Mouse (Mus musculus) midbrain, embryonic 14.5 days (tissue): Measurements from ENCODE around the gene Nfasc. TPM values are rescaled to one million over a fixed set of nuclear protein-coding genes. Genes with fewer than 3 reads are reported as not detected.
A peak's percentile ranks its signal among the peaks of the same experiment; 100 is the strongest.

ENCODE experiments used
- ATAC-seq: fragments of 200-750 bp; cut with Nextera tagmentation; 2 replicates; pipeline ENCODE4 v1.8.0; 2017; ENCODE audit warnings: moderate number of reproducible peaks, moderate library complexity; ENCODE audit not compliant: low FRiP score, low TSS enrichment
- DNase-seq: peaks from one replicate; pipeline ENCODE4 v3.0.0-alpha.2; 2015
- H3K27ac ChIP-seq: fragments of 300-500 bp; sonication (generic); replicated peaks from 2 replicates; pipeline ENCODE4 v1.5.1; 2014; ENCODE audit warnings: mild to moderate bottlenecking, low read depth, low read length, moderate library complexity
- H3K27me3 ChIP-seq: fragments of 300-500 bp; sonication (generic); 2 replicates; pipeline ENCODE4 v1.6.1; 2014; ENCODE audit warnings: low read length, control low read depth, mixed read lengths; ENCODE audit not compliant: control insufficient read depth, insufficient read depth
- H3K36me3 ChIP-seq: fragments of 300-500 bp; sonication (generic); 2 replicates; pipeline ENCODE4 v1.6.1; 2014; ENCODE audit warnings: low read length, control low read depth; ENCODE audit not compliant: control insufficient read depth, insufficient read depth
- H3K4me1 ChIP-seq: fragments of 300-500 bp; sonication (generic); 2 replicates; pipeline ENCODE4 v1.6.1; 2014; ENCODE audit warnings: mild to moderate bottlenecking, antibody characterized with exemption, low read length, control low read depth; ENCODE audit not compliant: control insufficient read depth, insufficient read depth
- H3K4me2 ChIP-seq: fragments of 300-500 bp; sonication (generic); 2 replicates; pipeline ENCODE4 v1.6.1; 2014; ENCODE audit warnings: mild to moderate bottlenecking, low read length, moderate library complexity
- H3K4me3 ChIP-seq: fragments of 300-500 bp; sonication (generic); replicated peaks from 2 replicates; pipeline ENCODE4 v1.5.1; 2014; ENCODE audit warnings: low read depth, low read length
- H3K9ac ChIP-seq: fragments of 300-500 bp; sonication (generic); replicated peaks from 2 replicates; pipeline ENCODE4 v1.6.1; 2014; ENCODE audit warnings: mild to moderate bottlenecking, low read length, moderate library complexity
- H3K9me3 ChIP-seq: fragments of 300-500 bp; sonication (generic); 2 replicates; pipeline ENCODE4 v1.6.1; 2016; ENCODE audit warnings: low read length, control low read depth, mixed read lengths; ENCODE audit not compliant: control insufficient read depth
- WGBS: fragments of 180-500 bp; shearing (Covaris S2); extraction: QIAGEN DNeasy Blood & Tissue Kit; methylation state at CpG from one replicate; pipeline ENCODE4 v1.1.7; 2014; 5-methylcytosine and 5-hydroxymethylcytosine counted together
- polyA plus RNA-seq: library from polyadenylated mRNA; unstranded; fragments of >200 nt; fragmentation: Nextera tagmentation; extraction: Ambion mirVana; gene quantifications from 2 replicates; pipeline ENCODE4 v1.2.1, GENCODE M21; 2014

Gene Nfasc
- polyA plus RNA-seq, 1 experiment from 2014 or later, result 48.6 TPM

GRCm38 (mm10) chr1:132628183-132628582 lies 113.4 kb downstream of the Nfasc start:
- Histone ChIP-seq H3K4me1 (0 out of 2 replicates have a peak, but pooled peaks cover 11% of the 10 kb centered on the region), H3K4me2 (no peak overlapping the region), H3K4me3 (no peak overlapping the region), H3K27ac (no peak overlapping the region), H3K36me3 (peaks cover 65% of the 10 kb centered on the region), H3K9ac (no peak overlapping the region), H3K27me3 (no peaks in the 10 kb centered on the region), H3K9me3 (no peaks in the 10 kb centered on the region)
- ATAC-seq (no peak), DNase-seq (no peak)
- 92% methylated on average over 8 of the region's 8 CpGs for WGBS

- H3K36me3 ChIP-seq, result peaks cover 66% of the 10 kb centered on the region
Measured at GRCm38 (mm10) chr1:132626125-132626756, 115.4 kb downstream of the Nfasc start.

GRCm38 (mm10) chr1:132625034-132625433 lies 116.6 kb downstream of the Nfasc start:
- Histone ChIP-seq H3K9ac (no peak overlapping the region), H3K27ac (no peak overlapping the region), H3K9me3 (no peaks in the 10 kb centered on the region), H3K4me3 (no peak overlapping the region), H3K27me3 (no peaks in the 10 kb centered on the region), H3K4me2 (no peak overlapping the region), H3K36me3 (peaks cover 66% of the 10 kb centered on the region), H3K4me1 (0 out of 2 replicates have a peak, but pooled peaks cover 11% of the 10 kb centered on the region)
- ATAC-seq (no peak), DNase-seq (no peak)
- WGBS, result 56% methylated on average over 6 of the region's 6 CpGs

More at GRCm38 (mm10) chr1:132626125-132626756, 115.4 kb downstream of the Nfasc start:
- Histone ChIP-seq H3K4me2 (no peak overlapping the region), H3K9me3 (no peaks in the 10 kb centered on the region), H3K4me3 (no peak overlapping the region), H3K9ac (no peak overlapping the region), H3K27me3 (no peaks in the 10 kb centered on the region), H3K27ac (peak overlapping the region; percentile 37; the same call in 1 of the 2 replicates), H3K4me1 (0 out of 2 replicates have a peak, but pooled peaks cover 11% of the 10 kb centered on the region)
- ATAC-seq, result no peak
- DNase-seq, result peak; percentile 46
- WGBS, result 54% methylated on average over 7 of the region's 7 CpGs

- Histone ChIP-seq H3K4me2 (no peak overlapping the region), H3K27ac (no peak overlapping the region), H3K36me3 (peaks cover 62% of the 10 kb centered on the region), H3K4me3 (no peak overlapping the region), H3K9ac (no peak overlapping the region), H3K9me3 (no peaks in the 10 kb centered on the region), H3K27me3 (no peaks in the 10 kb centered on the region), H3K4me1 (0 out of 2 replicates have a peak, but pooled peaks cover 11% of the 10 kb centered on the region)
- ATAC-seq (no peak), DNase-seq (no peak)
- WGBS, result 64% methylated on average over 1 of the region's 1 CpGs
Measured at GRCm38 (mm10) chr1:132624466-132624865, 117.1 kb downstream of the Nfasc start.

- Histone ChIP-seq H3K4me2 (no peak overlapping the region), H3K9ac (no peak overlapping the region), H3K4me1 (0 out of 2 replicates have a peak, but pooled peaks cover 11% of the 10 kb centered on the region), H3K9me3 (no peaks in the 10 kb centered on the region), H3K4me3 (no peak overlapping the region), H3K27ac (no peak overlapping the region), H3K36me3 (peaks cover 62% of the 10 kb centered on the region), H3K27me3 (no peaks in the 10 kb centered on the region)
- WGBS, result 58% methylated on average over 14 of the region's 14 CpGs
- DNase-seq (peak; percentile 37), ATAC-seq (no peak)
Measured at GRCm38 (mm10) chr1:132623641-132624336, 117.8 kb downstream of the Nfasc start.

- no peak overlapping the region for H3K27ac ChIP-seq
- no peak for DNase-seq
- H3K9ac ChIP-seq, result no peak overlapping the region
- H3K4me2 ChIP-seq, result no peak overlapping the region
- no peak overlapping the region for H3K4me3 ChIP-seq
- WGBS, result 88% methylated on average over 4 of the region's 4 CpGs
- peaks cover 65% of the 10 kb centered on the region for H3K36me3 ChIP-seq
- no peaks in the 10 kb centered on the region for H3K9me3 ChIP-seq
- H3K4me1 ChIP-seq, result no peaks in the 10 kb centered on the region
- no peak for ATAC-seq
- H3K27me3 ChIP-seq, result no peaks in the 10 kb centered on the region
Measured at GRCm38 (mm10) chr1:132612066-132612465, 129.5 kb downstream of the Nfasc start.

GRCm38 (mm10) chr1:132609048-132609634 lies 132.5 kb downstream of the Nfasc start:
- no peak overlapping the region for H3K4me2 ChIP-seq
- peaks cover 79% of the 10 kb centered on the region for H3K36me3 ChIP-seq
- H3K4me3 ChIP-seq, result no peak overlapping the region
- no peaks in the 10 kb centered on the region for H3K27me3 ChIP-seq
- ATAC-seq (no peak; the same call in 1 of the 2 replicates), DNase-seq (peak; percentile 82)
- no peak overlapping the region for H3K9ac ChIP-seq
- H3K27ac ChIP-seq, result no peak overlapping the region
- no peaks in the 10 kb centered on the region for H3K9me3 ChIP-seq
- H3K4me1 ChIP-seq, result no peaks in the 10 kb centered on the region
- WGBS, result 38% methylated on average over 4 of the region's 4 CpGs

- no peaks in the 10 kb centered on the region for H3K27me3 ChIP-seq
- no peaks in the 10 kb centered on the region for H3K9me3 ChIP-seq
- ATAC-seq, result no peak
- H3K4me3 ChIP-seq, result no peak overlapping the region
- 53% methylated on average over 8 of the region's 8 CpGs for WGBS
- H3K4me2 ChIP-seq, result no peak overlapping the region
- no peaks in the 10 kb centered on the region for H3K4me1 ChIP-seq
- no peak for DNase-seq
- H3K27ac ChIP-seq, result no peak overlapping the region
- peaks cover 99% of the 10 kb centered on the region for H3K36me3 ChIP-seq
- H3K9ac ChIP-seq, result no peak overlapping the region
Measured at GRCm38 (mm10) chr1:132602161-132602560, 139.4 kb downstream of the Nfasc start.
